Mouse (Mus musculus) granulocyte monocyte progenitor cell, adult 5-6 weeks (primary cell): ENCODE data around the gene Trpv4. TPM values are rescaled to one million over a fixed set of nuclear protein-coding genes. Genes with fewer than 3 reads are reported as not detected.

Source experiments
- ATAC-seq: replicated peaks from 2 replicates; pipeline ENCODE4 v1.8.0; 2016; ENCODE audit warnings: mild to moderate bottlenecking, moderate TSS enrichment, inconsistent platforms; ENCODE audit not compliant: poor library complexity, severe bottlenecking
- total RNA-seq, 2 experiments: library from RNA; stranded (forward) in 1 of 2; stranded (reverse) in 1 of 2; fragments of 200-712, 200-1000 nt in 1 of 2; fragments of >200 nt in 1 of 2; fragmentation: Nextera tagmentation in 1 of 2; gene quantifications; 2 replicates each; pipeline ENCODE4 v1.2.3; 2014 to 2017

The Trpv4 gene
- total RNA-seq (2014; fragmentation: Nextera tagmentation), result 0.43 and 4.2 TPM in 2 replicates
- total RNA-seq (2017), result 0.26 and 0.82 TPM in 2 replicates

GRCm38 (mm10) chr5:114658255-114658654 lies at the start of gene Trpv4:
TSS of gene Trpv4 (minus strand) at chr5:114658421.
- peak; percentile 25; the same call in 1 of the 2 replicates for ATAC-seq

GRCm38 (mm10) chr5:114707265-114708068 lies 49.2 kb upstream of the Trpv4 start, which contains the start of gene Tchp:
TSS of gene Tchp (plus strand) at chr5:114707760.
- ATAC-seq, result peak; percentile 73

GRCm38 (mm10) chr5:114702403-114703392 lies 44.5 kb upstream of the Trpv4 start:
- peak; percentile 69 for ATAC-seq

GRCm38 (mm10) chr5:114699015-114699414 lies 40.8 kb upstream of the Trpv4 start:
- peak; percentile 91 for ATAC-seq

- ATAC-seq, result no peak
Measured at GRCm38 (mm10) chr5:114698044-114698746, 40.0 kb upstream of the Trpv4 start.

GRCm38 (mm10) chr5:114696939-114697338 lies 38.7 kb upstream of the Trpv4 start:
- ATAC-seq, result no peak

- ATAC-seq, result no peak
Measured at GRCm38 (mm10) chr5:114695775-114696174, 37.6 kb upstream of the Trpv4 start.

GRCm38 (mm10) chr5:114690633-114691567 lies 32.7 kb upstream of the Trpv4 start, which contains the start of gene Gltp:
TSS of gene Gltp (minus strand) at chr5:114690984.
- ATAC-seq, result peak; percentile 93

GRCm38 (mm10) chr5:114689700-114690366 lies 31.6 kb upstream of the Trpv4 start:
- ATAC-seq, result peak; percentile 27

GRCm38 (mm10) chr5:114688703-114689102 lies 30.5 kb upstream of the Trpv4 start:
- no peak for ATAC-seq

- no peak for ATAC-seq
Measured at GRCm38 (mm10) chr5:114687901-114688300, 29.7 kb upstream of the Trpv4 start.

- no peak for ATAC-seq
Measured at GRCm38 (mm10) chr5:114686726-114687210, 28.5 kb upstream of the Trpv4 start.

GRCm38 (mm10) chr5:114685986-114686385 lies 27.8 kb upstream of the Trpv4 start:
- no peak for ATAC-seq

GRCm38 (mm10) chr5:114681717-114682116 lies 23.5 kb upstream of the Trpv4 start:
- peak; percentile 70 for ATAC-seq

- ATAC-seq, result peak; percentile 39
Measured at GRCm38 (mm10) chr5:114680676-114681285, 22.6 kb upstream of the Trpv4 start.

- ATAC-seq, result peak; percentile 32
Measured at GRCm38 (mm10) chr5:114679841-114680591, 21.8 kb upstream of the Trpv4 start.

- ATAC-seq, result no peak
Measured at GRCm38 (mm10) chr5:114674594-114674993, 16.4 kb upstream of the Trpv4 start.
